Mouse (Mus musculus) gastrocnemius, postnatal 10 days (tissue): ENCODE results near the gene Mpdu1. TPM values are rescaled to one million over a fixed set of nuclear protein-coding genes. Genes with fewer than 3 reads are reported as not detected.
"Not testable (repeated sequence)": the region's sequence is repeated elsewhere in the genome, so short reads cannot be mapped to it uniquely, and the experiment has no call there.

Experiments used
- DNase-seq: peaks from one replicate; pipeline ENCODE4 v3.0.0; 2021; ENCODE audit warnings: mixed read lengths
- long read RNA-seq, 2 experiments: library from polyadenylated mRNA; stranded (forward); transcript quantifications; one replicate each; pipeline ENCODE4 v2.0.0; 2021
- total RNA-seq, 2 experiments: library from RNA; stranded (reverse); gene quantifications; 2 replicates each; pipeline ENCODE4 v1.2.3; 2021

Mpdu1 gene
- total RNA-seq, result 10 to 100 TPM; 21.1 to 21.3 TPM
- long read RNA-seq, experiment 1, transcript Mpdu1-201 (7 exons, 1,321 nt), result major isoform, 12 of 16 reads
- long read RNA-seq, experiment 1, partial matches to known transcripts, result 0 of 16 reads
- long read RNA-seq, experiment 1, other reads (novel, unspliced or antisense), result 2 of 16 reads
- long read RNA-seq, experiment 2, partial matches to known transcripts, result 0 of 7 reads
- long read RNA-seq, experiment 2, other reads (novel, unspliced or antisense), result 2 of 7 reads

DNA sequence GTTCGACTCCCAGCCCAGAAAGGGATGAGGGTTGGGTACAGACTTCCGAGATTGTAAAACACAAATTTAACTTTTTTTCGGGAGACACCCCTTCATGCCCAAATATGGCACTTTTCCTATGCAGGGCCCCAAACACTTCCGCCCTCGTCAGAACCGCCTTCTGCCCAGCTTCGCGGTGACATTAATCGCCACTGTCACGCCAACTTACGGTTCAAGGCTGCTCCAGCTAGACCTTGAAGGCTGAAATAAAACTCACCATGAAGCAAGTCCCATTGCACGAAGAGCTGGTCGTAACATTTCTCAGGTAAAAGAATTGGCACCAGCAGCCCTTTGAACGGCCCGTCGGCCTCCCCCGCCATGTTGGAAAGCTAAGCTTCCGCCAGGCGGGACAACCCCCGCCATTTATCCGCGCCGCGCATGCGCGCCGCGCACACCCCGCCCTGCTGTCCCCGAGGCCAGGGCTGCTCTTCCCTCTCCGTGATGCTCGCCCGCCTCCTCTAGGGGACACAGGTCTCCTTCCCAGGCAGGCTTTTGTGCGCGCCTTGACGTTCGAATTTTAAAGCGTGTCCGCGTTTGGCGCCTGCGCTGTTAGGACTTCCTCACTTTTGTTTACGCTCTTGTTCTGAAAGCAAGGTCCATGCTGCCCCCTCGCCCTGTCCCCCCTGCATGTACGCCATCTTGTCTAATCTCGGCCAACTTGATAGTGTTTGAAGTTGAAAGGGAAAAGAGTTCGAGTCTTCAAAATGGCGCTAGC is at the start of gene Mpdu1:
Gene Mpdu1, minus strand, starts transcription at position 430 of the 754 bp plus-strand sequence.
- DNase-seq, result peak; percentile 89

DNA sequence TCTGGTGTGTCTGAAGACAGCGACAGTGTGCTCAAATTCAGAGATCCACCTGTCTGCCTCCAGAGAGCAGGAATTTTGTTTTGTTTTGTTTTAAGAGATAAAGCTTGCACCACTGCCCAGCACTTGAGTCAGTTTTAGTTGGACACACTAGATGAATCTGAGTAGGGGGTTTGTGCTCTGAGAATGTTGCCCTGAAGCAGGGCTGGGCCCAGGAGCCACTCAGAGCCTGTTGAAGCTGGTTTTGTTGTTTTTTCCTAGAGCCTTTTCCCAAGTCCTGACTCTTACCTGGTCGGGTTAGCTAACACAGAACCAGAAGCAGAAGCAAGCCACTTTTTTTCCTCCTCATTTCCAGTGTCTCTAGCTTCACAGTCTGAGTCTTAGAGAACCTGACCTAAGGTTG is 48.6 kb upstream of the Mpdu1 start:
- DNase-seq, result no peak

DNA sequence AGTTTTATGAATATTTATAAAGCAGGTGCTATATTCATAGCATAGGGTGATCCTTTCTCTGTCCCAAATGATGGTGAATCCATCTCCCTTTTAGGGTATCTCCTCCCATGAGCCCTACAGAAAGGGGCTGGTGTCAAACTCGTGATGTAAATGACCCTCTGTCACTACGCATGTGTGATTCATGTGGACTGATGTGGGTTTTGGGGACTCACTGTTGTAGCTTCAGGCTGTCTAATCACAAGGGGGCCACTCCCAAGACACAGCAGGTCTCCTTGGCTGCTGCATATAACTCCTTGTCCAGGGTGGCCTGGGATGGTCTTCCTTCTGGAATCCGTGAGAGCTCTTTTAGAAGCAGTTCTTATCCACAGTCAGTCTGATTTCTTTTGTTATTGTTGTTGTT is 48.0 kb upstream of the Mpdu1 start:
- no peak for DNase-seq

DNA sequence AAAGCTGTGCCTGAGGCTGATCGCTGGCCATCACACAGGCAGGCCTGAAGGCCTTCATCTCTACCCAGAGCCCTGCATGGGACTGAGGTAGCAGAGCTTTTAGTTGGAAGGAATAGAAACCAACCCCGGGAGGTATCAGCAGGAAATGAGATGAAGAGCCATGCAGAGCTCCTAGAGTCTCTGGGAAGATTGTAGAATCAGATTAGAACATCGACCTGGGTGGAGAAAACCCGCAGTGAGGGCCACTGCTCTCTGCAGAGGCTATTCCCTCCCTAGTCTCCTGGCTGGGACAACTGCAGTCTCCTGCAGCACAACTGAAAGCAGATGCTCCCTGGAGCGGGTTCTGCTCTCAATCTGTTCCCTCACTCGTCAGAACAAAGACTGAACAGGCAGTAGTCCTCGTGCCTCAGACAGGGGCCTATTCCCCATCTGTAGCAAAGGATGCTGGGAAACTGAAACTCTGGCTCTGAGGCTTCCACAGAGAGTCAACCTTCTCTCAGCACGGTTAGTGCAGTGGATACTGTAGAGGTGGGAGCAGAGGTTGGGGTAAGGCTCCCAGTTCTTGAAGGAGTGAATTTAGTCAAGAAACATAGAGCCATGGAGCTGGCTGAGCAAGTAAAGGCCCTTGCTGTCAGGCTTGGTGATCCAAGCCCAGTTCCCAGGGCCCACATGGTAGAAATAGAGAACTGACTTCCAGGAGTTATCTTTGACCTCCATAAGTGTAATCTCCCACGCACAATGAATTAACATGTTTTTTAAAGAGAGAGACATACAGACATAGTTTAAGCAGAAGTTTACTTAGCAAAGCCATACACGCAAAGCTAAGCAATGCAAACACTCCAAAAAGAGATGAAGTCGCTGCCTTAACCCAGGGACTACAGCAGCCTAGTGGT is 47.4 kb upstream of the Mpdu1 start:
- no peak for DNase-seq

DNA sequence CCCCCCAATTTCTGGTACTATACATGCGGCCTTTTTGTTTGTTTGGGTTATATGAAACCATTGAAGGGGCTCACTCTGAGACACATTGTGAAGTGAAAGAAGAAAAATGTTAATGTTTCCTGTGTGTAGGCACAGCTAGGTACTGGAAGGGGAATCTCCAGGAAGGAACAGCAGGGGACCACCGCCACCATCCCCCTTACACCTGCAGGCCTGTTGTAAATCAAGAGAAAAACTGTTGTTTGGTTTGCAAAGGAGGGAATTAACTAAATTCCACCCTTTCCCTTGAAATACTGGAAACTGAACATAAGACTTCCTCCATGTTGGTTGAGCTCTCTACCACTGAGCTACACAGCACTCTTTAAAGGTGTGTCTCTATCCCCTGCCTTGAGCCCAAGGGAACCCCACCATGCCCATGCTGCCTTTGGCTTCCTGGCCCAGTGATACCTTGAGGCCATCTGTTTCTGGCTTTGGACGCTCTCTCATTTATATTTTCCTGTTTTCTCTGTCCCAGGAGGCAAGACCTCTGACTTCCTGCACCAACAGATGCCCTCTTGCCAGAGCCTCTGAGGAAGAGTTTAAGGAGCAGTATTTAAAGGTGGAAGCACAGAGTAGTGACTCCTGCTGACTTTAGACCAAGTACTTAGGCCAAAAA is 46.3 kb upstream of the Mpdu1 start:
- no peak for DNase-seq

- no peak for DNase-seq
Measured at GRCm38 (mm10) chr11:69707873-69708381, 45.5 kb upstream of the Mpdu1 start.

GRCm38 (mm10) chr11:69707480-69707847 is 45.0 kb upstream of the Mpdu1 start:
- no peak for DNase-seq

GRCm38 (mm10) chr11:69706775-69707479 is 44.5 kb upstream of the Mpdu1 start:
- peak; percentile 80 for DNase-seq

DNA sequence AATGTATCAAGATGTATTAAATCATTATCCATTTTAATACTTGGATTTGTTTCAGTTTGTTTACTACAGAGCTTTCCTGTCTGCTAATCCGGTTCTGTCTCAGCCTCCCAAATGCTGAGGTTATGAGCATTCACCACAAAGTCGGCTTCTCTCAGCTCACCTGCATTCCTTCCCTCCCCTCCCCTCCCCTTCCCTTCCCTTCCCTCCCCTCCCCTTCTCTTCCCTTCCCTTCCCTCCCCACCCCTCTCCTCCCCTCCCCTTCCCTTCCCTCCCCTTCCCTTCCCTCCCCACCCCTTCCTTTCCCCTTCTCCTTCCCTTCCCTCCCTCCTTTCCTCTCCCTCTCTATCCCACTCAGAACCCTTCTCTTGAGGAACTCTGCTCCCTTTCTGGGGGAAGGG is 42.2 kb upstream of the Mpdu1 start:
- no peak for DNase-seq

DNA sequence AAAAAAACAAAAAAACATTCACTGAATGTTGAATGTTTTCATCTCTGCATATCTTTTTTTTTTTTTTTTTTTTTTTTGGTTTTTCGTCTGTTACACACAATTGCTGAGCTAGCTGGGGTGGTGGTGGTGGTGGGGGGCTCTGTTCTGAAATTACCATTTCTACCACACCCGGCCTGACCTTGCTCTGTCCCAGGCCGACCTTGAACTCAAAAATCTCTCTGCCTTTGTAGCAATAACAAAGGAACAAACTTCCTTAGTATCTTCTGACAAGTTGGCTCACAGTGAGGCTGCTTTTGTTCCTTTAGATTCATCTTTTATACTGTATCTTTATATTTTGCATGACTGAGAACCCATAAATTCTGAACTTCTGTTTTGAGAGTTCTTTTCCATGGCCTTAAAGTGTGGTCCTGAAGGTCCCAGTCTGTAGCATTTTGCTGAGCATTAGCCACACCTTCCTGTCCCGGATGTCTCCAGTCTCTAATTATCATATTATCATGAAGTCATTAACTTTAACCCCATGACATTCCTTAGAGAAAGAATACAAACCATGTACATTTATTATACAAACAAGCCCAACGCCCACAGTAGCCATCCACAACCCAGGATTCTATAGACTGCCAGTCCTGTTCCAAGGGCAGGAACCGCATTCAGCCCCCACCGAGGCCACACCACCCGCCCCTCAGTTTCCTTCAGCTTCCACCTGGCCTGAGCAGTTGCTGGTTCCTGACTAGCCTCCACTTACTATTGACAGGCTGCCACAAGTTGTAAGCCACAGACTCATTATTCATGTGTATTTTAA is 41.6 kb upstream of the Mpdu1 start:
- DNase-seq, result no peak

GRCm38 (mm10) chr11:69703381-69703780 is 40.9 kb upstream of the Mpdu1 start:
- DNase-seq, result not testable (repeated sequence)

GRCm38 (mm10) chr11:69702886-69703285 is 40.4 kb upstream of the Mpdu1 start:
- not testable (repeated sequence) for DNase-seq

DNA sequence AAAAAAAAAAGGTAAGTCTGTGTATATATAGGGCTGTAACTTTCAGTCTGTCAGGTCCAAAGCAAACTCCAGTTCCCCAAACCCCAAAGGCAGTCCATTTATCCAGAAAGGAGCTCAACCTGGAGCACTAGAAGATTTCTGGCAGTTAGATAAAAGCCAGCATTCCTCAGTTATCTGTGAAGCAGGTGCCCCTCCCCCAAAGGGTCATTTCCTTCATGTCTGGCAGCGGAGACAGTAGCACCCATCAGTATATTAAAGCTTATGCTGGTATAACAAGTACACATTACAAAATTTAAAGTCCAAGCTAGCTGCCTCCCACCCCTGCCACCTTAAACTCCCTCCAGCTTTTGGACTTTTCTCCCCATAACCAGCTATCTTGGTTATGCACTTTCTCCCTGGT is 37.2 kb upstream of the Mpdu1 start:
- DNase-seq, result no peak

DNA sequence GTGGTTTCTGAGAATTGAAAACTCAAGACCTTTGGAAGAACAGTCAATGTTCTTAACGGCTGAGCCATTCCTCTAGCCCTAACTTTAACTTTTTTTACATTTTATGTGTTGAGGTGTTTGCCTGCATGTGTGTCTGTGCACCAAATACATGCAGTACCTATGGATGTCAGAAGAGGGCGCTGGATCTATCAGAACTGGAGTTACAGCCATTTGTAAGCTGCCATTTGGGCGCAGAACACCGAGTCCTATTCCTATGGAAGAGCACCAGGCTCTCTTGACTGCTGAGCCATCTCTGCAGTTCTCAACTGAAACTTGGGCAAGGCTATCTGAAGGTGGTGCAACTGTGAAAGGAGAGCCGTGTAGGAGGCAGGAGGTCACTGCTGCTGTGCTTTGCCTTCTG is 36.1 kb upstream of the Mpdu1 start:
- DNase-seq, result no peak

DNA sequence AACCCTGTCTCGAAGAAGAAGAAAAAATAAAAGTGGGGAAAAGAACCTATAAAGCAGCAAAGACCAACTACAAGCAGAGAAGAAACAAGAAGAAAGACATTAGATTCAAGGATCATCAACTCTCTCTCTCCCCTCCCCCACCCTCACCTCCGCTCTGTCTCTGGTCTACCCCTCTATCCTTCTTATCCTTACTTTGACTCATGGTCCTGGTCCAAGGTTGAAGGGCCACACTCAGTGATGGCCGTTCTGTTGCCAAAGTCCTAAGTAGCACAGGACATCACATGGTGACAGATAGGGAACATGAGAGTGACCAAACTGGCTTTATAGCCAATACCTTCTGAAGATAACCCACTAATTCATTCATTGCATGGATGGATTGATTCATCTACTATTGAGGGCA is 35.0 kb upstream of the Mpdu1 start:
- no peak for DNase-seq

DNA sequence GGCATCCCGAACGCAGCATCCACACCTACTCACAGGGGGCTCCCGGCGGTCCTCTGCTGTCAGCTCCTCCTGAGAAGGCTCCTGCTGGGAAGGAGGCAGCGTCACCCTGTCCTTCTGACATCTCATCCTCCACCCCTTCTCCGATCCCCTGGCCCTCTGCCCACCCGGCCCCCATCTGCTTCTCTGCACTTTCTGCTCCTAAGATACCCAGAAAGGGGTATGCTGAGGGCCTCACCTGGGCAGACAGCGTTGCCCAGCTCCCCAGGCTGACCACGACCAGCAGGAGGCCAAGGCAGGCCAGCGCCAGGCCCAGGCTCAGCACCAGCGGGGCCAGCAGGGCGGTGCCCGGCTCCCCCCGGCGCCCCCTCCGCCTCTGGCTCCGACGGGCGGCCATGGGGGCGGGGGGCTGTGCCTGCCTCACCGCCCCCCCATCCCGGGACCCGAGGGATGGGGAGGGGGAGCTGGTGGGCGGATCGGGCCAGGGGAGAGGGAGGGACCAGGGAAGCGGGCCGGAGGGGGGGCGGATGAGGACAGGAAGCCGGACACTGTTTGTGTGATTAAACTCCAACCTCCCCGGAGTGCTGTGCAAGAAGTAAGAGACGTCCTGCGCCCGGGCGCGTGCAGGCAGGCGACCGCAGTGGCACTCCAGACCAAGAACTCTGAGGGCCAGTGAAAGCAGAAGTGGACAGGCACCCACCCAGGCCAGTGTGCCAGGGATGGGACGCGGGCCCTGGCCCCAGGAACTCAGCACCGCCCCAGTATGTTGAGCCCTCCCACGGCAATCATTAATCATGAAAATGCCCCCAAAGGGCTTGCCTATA is 33.1 kb upstream of the Mpdu1 start, which contains the start of the genes Tnfsf12 and Tnfsfm13:
Gene Tnfsf12, minus strand, starts transcription at position 489 of the 821 bp plus-strand sequence.
Gene Tnfsfm13, minus strand, starts transcription at position 738 of the 821 bp plus-strand sequence.
- DNase-seq, result peak; percentile 76

GRCm38 (mm10) chr11:69695046-69695360 is 32.6 kb upstream of the Mpdu1 start:
- no peak for DNase-seq

DNA sequence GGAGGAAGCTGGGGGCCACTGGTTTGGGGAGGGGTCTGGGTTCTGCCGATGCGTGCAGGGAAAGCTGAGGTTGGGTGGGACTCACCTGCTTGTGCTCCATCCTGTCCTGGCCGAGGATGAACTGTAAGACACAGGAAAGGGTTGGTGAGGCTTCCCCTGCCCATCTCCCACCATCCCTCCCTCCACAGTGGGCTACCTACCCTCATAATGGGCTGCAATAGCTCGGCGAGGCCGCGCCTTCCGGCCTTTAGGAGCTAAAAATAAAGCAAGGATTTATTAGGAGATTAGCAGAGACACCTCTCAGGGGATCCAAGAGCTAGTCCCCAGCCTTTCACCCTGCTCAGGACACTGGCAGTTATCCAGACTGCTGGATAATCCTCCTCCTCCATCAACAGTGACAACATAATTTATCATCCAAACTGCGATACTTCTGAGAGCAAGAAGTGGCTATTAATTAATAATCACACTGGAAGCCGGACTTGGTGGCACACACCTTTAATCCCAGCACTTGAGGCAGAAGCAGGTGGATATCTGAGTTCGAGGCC is 31.1 kb upstream of the Mpdu1 start:
- no peak for DNase-seq

GRCm38 (mm10) chr11:69692863-69693262 is 30.4 kb upstream of the Mpdu1 start:
- no peak for DNase-seq
